Mouse (Mus musculus) testis, adult 2 months (tissue): ENCODE measurements around the gene Pde4d.

Experiments
- CTCF ChIP-seq: fragments of 200-500 bp; IDR thresholded peaks from 2 replicates; pipeline ENCODE4 v1.5.1; 2012; ENCODE audit warnings: low read depth, mild to moderate bottlenecking, inconsistent platforms, low read length, moderate library complexity; ENCODE audit not compliant: control insufficient read depth, insufficient read depth, insufficient replicate concordance
- POLR2A ChIP-seq: fragments of 200-500 bp; IDR thresholded peaks from 2 replicates; pipeline ENCODE4 v1.6.1; 2012; ENCODE audit warnings: low read depth, mild to moderate bottlenecking, inconsistent platforms, low read length, moderate library complexity; ENCODE audit not compliant: control insufficient read depth

- no peak for TF ChIP-seq CTCF
- 0 out of 2 replicates have a peak, but pooled peaks have one; percentile 21 for TF ChIP-seq POLR2A
Observed at GRCm38 (mm10) chr13:109926277-109926920, 1476.7 kb downstream of the Pde4d start.
